Mouse (Mus musculus) CH12.LX (cell line): Measurements from ENCODE around the gene Rab14. TPM values are rescaled to one million over a fixed set of nuclear protein-coding genes. Genes with fewer than 3 reads are reported as not detected.

Experiments used
- DNase-seq: peaks from one replicate; pipeline ENCODE4 v3.0.0-alpha.2; 2013; ENCODE audit errors: extremely low read depth
- H3K27ac ChIP-seq: 2 replicates; pipeline ENCODE4 v1.5.1; 2012; ENCODE audit warnings: low read depth, mild to moderate bottlenecking, control low read depth, moderate library complexity; ENCODE audit not compliant: insufficient read depth
- H3K27me3 ChIP-seq: replicated peaks from 2 replicates; pipeline ENCODE3; 2012; ENCODE audit warnings: inconsistent platforms
- H3K36me3 ChIP-seq, 2 experiments: replicated peaks in 1 of 2; 2 replicates each; pipeline versions ENCODE3 to v1.6.1; 2012; ENCODE audit warnings: inconsistent platforms in 1 of 2, low read length in 1 of 2, mild to moderate bottlenecking in 1 of 2, mixed read lengths in 1 of 2, moderate library complexity in 1 of 2; ENCODE audit not compliant: control insufficient read depth in 1 of 2, insufficient read depth in 1 of 2
- H3K4me1 ChIP-seq, 2 experiments: 2 replicates each; pipeline ENCODE4 v1.6.1; 2012; ENCODE audit warnings: inconsistent platforms in 1 of 2, moderate library complexity in 1 of 2; ENCODE audit not compliant: insufficient read depth in 2 of 2, control insufficient read depth in 1 of 2
- H3K4me2 ChIP-seq: 2 replicates; pipeline ENCODE4 v1.6.1; 2012; ENCODE audit warnings: low read depth, mild to moderate bottlenecking, control low read depth; ENCODE audit not compliant: poor library complexity, insufficient read depth, severe bottlenecking
- H3K4me3 ChIP-seq, 3 experiments: fragments of 150-350 bp in 1 of 3; sonication (generic) in 1 of 3; replicated peaks in 1 of 3; 2 replicates each; pipeline versions ENCODE3 to v1.5.1; 2011 to 2012; ENCODE audit warnings: low read depth in 2 of 3, low read length in 2 of 3, mild to moderate bottlenecking in 2 of 3, moderate library complexity in 2 of 3, control low read depth in 1 of 3, improper control_type of control experiment in 1 of 3, inconsistent platforms in 1 of 3, mixed read lengths in 1 of 3; ENCODE audit not compliant: poor library complexity in 1 of 3
- H3K79me2 ChIP-seq: replicated peaks from 2 replicates; pipeline ENCODE4 v1.6.1; 2012; ENCODE audit warnings: mild to moderate bottlenecking, moderate library complexity; ENCODE audit not compliant: control insufficient read depth, poor library complexity, insufficient read depth, severe bottlenecking; ENCODE audit errors: extremely low read depth
- H3K9ac ChIP-seq: 2 replicates; pipeline ENCODE4 v1.6.1; 2012; ENCODE audit warnings: low read depth, mild to moderate bottlenecking, control low read depth, moderate library complexity; ENCODE audit not compliant: insufficient read depth
- H3K9me3 ChIP-seq: replicated peaks from 2 replicates; pipeline ENCODE3; 2012; ENCODE audit warnings: low read length, inconsistent platforms, mixed read lengths
- BHLHE40 ChIP-seq: IDR thresholded peaks from 2 replicates; pipeline ENCODE4 v1.6.1; 2011; ENCODE audit warnings: mild to moderate bottlenecking, low read depth, low read length, improper control_type of control experiment
- CHD1 ChIP-seq: IDR thresholded peaks from 2 replicates; pipeline ENCODE4 v1.6.1; 2012; ENCODE audit warnings: low read depth, low read length, improper control_type of control experiment, inconsistent platforms
- E2F4 ChIP-seq: IDR thresholded peaks from 2 replicates; pipeline ENCODE4 v1.6.1; 2011; ENCODE audit warnings: low read depth, low read length, improper control_type of control experiment; ENCODE audit not compliant: insufficient replicate concordance
- ELF1 ChIP-seq: IDR thresholded peaks from 2 replicates; pipeline ENCODE4 v1.6.1; 2014; ENCODE audit warnings: low read depth, mild to moderate bottlenecking, inconsistent platforms, low read length, improper control_type of control experiment
- EP300 ChIP-seq: IDR thresholded peaks from 2 replicates; pipeline ENCODE4 v1.6.1; 2011; ENCODE audit warnings: low read length, improper control_type of control experiment
- ETS1 ChIP-seq: conservative IDR thresholded peaks from 2 replicates; pipeline ENCODE4 v1.6.1; 2012; ENCODE audit warnings: low read depth, mild to moderate bottlenecking, inconsistent platforms, low read length, improper control_type of control experiment, moderate library complexity
- GABPA ChIP-seq: IDR thresholded peaks from 2 replicates; pipeline ENCODE4 v1.6.1; 2012; ENCODE audit warnings: low read depth, low read length, improper control_type of control experiment, inconsistent platforms; ENCODE audit not compliant: insufficient replicate concordance
- HCFC1 ChIP-seq: IDR thresholded peaks from 2 replicates; pipeline ENCODE4 v1.6.1; 2012; ENCODE audit warnings: low read depth, mild to moderate bottlenecking, inconsistent platforms, low read length, improper control_type of control experiment
- IRF4 ChIP-seq: IDR thresholded peaks from 2 replicates; pipeline ENCODE4 v1.6.1; 2014; ENCODE audit warnings: low read depth, mild to moderate bottlenecking, inconsistent platforms, low read length, improper control_type of control experiment
- JUN ChIP-seq: IDR thresholded peaks from 2 replicates; pipeline ENCODE4 v1.6.1; 2011; ENCODE audit warnings: low read depth, mild to moderate bottlenecking, low read length, improper control_type of control experiment, moderate library complexity; ENCODE audit not compliant: insufficient read depth
- MAFK ChIP-seq: IDR thresholded peaks from 2 replicates; pipeline ENCODE4 v1.6.1; 2011; ENCODE audit warnings: low read length, improper control_type of control experiment; ENCODE audit not compliant: insufficient replicate concordance
- MXI1 ChIP-seq: IDR thresholded peaks from 2 replicates; pipeline ENCODE4 v1.6.1; 2011; ENCODE audit warnings: mild to moderate bottlenecking, low read depth, low read length, improper control_type of control experiment
- NELFE ChIP-seq: IDR thresholded peaks from 2 replicates; pipeline ENCODE4 v1.6.1; 2011; ENCODE audit warnings: low read depth, low read length, improper control_type of control experiment
- PAX5 ChIP-seq: IDR thresholded peaks from 2 replicates; pipeline ENCODE4 v1.6.1; 2012; ENCODE audit warnings: low read length, inconsistent platforms, mixed read lengths
- POLR2A ChIP-seq: IDR thresholded peaks from 2 replicates; pipeline ENCODE4 v1.6.1; 2011; ENCODE audit warnings: low read depth, mild to moderate bottlenecking, improper control_type of control experiment, low read length
- SIN3A ChIP-seq: IDR thresholded peaks from 2 replicates; pipeline ENCODE4 v1.6.1; 2012; ENCODE audit warnings: low read length, improper control_type of control experiment, inconsistent platforms
- UBTF ChIP-seq: IDR thresholded peaks from 2 replicates; pipeline ENCODE4 v1.6.1; 2012; ENCODE audit warnings: low read depth, mild to moderate bottlenecking, inconsistent platforms, low read length, improper control_type of control experiment, moderate library complexity
- USF1 ChIP-seq: IDR thresholded peaks from 2 replicates; pipeline ENCODE4 v1.6.1; 2014; ENCODE audit warnings: low read depth, mild to moderate bottlenecking, inconsistent platforms, low read length, improper control_type of control experiment
- USF2 ChIP-seq: conservative IDR thresholded peaks from 2 replicates; pipeline ENCODE4 v1.6.1; 2011; ENCODE audit warnings: low read depth, low read length, improper control_type of control experiment
- ZC3H11A ChIP-seq: IDR thresholded peaks from 2 replicates; pipeline ENCODE4 v1.6.1; 2012; ENCODE audit warnings: low read depth, mild to moderate bottlenecking, inconsistent platforms, low read length, improper control_type of control experiment
- ZMIZ1 ChIP-seq: IDR thresholded peaks from 2 replicates; pipeline ENCODE4 v1.6.1; 2012; ENCODE audit warnings: low read depth, mild to moderate bottlenecking, inconsistent platforms, low read length, improper control_type of control experiment
- ZNF384 ChIP-seq: IDR thresholded peaks from 2 replicates; pipeline ENCODE4 v1.6.1; 2012; ENCODE audit warnings: low read depth, low read length, improper control_type of control experiment, inconsistent platforms
- dilution Hi-C: fragments of 300-500 bp; cut with MboI; formaldehyde crosslinking; loops from 2 replicates; pipeline ENCODE4 v1.14.3; 2020; ENCODE audit warnings: low sequenced_read_pairs; ENCODE audit not compliant: extremely low pct_unique_long_range_greater_than_20kb, extremely low pct_ligation_motif_present
- in situ Hi-C: fragments of 300-500 bp; cut with MboI; formaldehyde crosslinking; loops from 3 replicates; pipeline ENCODE4 v1.14.3; 2019; ENCODE audit warnings: low sequenced_read_pairs, low pct_ligation_motif_present, low pct_unique_long_range_greater_than_20kb, mixed read lengths
- polyA plus RNA-seq: library from polyadenylated mRNA; unstranded; fragments of >175 nt; gene quantifications from 2 replicates; pipeline ENCODE4 v1.2.1, GENCODE M21; 2012; ENCODE audit warnings: low read depth; ENCODE audit not compliant: insufficient read length
- total RNA-seq, 2 experiments: library from RNA; depleted of rRNA; stranded (reverse); fragments of 300-350 nt in 1 of 2; fragments of >200 nt in 1 of 2; gene quantifications; 2 replicates each; pipeline ENCODE4 v1.2.3; 2012 to 2014

Rab14 gene
- total and polyA plus RNA-seq, 3 experiments, result 26.8 to 94.4 (median 66.2) TPM

GRCm38 (mm10) chr2:35157836-35158235 is 43.1 kb downstream of the Rab14 start:
- in situ Hi-C loops, result no loop called here
- Histone ChIP-seq H3K9ac (no peak overlapping the region), H3K4me1 (peaks cover 21 to 91% of the 10 kb centered on the region in 2 experiments)

GRCm38 (mm10) chr2:35156985-35157384 is 43.9 kb downstream of the Rab14 start:
- Histone ChIP-seq H3K27ac (peak overlapping the region; percentile 13; the same call in 1 of the 2 replicates), H3K9me3 (no peaks in the 10 kb centered on the region)
- in situ Hi-C loops, result no loop called here

More at GRCm38 (mm10) chr2:35157836-35158235, 43.1 kb downstream of the Rab14 start:
- peaks cover 55 to 82% of the 10 kb centered on the region in 2 experiments for H3K36me3 ChIP-seq
- TF ChIP-seq PAX5 (no peak), USF2 (no peak), ZNF384 (no peak), ETS1 (no peak), JUN (no peak), E2F4 (no peak), NELFE (no peak), CHD1 (no peak), POLR2A (no peak), BHLHE40 (no peak), SIN3A (no peak), ZC3H11A (no peak), USF1 (no peak), GABPA (no peak), IRF4 (no peak), MAFK (no peak), ELF1 (no peak), HCFC1 (no peak), ZMIZ1 (no peak), MXI1 (no peak)
- TF ChIP-seq, all 38 proteins: peak for 0
- Histone ChIP-seq H3K9me3 (no peaks in the 10 kb centered on the region), H3K4me3 (no peak overlapping the region), H3K27ac (no peak overlapping the region), H3K27me3 (no peaks in the 10 kb centered on the region), H3K79me2 (peaks cover 4% of the 10 kb centered on the region; the same call in 1 of the 2 replicates), H3K4me2 (no peak overlapping the region)
- DNase-seq, result no peak
- dilution Hi-C loops, result no loop called here

More at GRCm38 (mm10) chr2:35156985-35157384, 43.9 kb downstream of the Rab14 start:
- no peak overlapping the region for H3K4me3 ChIP-seq
- no peak overlapping the region for H3K4me2 ChIP-seq
- peaks cover 56 to 84% of the 10 kb centered on the region in 2 experiments for H3K36me3 ChIP-seq
- dilution Hi-C loops, result no loop called here
- H3K27me3 ChIP-seq, result no peaks in the 10 kb centered on the region
- H3K4me1 ChIP-seq, result peaks cover 21 to 88% of the 10 kb centered on the region in 2 experiments
- peaks cover 4% of the 10 kb centered on the region; the same call in 1 of the 2 replicates for H3K79me2 ChIP-seq
- DNase-seq, result no peak
- no peak for TF ChIP-seq UBTF
- TF ChIP-seq GABPA, result no peak
- TF ChIP-seq PAX5, result no peak
- peak; percentile 40; the same call in 1 of the 2 replicates for TF ChIP-seq IRF4
- peak; percentile 59; the same call in 1 of the 2 replicates for TF ChIP-seq EP300
- TF ChIP-seq, all 38 proteins: peak for 2
- H3K9ac ChIP-seq, result no peak overlapping the region
